Mouse (Mus musculus) megakaryocyte, embryonic 14.5 days (primary cell): Measurements from ENCODE around the gene Ear14.
"Not testable (repeated sequence)": the region's sequence is repeated elsewhere in the genome, so short reads cannot be mapped to it uniquely, and the experiment has no call there.

ENCODE experiments used
- FLI1 ChIP-seq: IDR thresholded peaks from 2 replicates; pipeline ENCODE4 v1.6.1; 2012; ENCODE audit warnings: low read length, inconsistent platforms, mixed read lengths
- GATA1 ChIP-seq: IDR thresholded peaks from 3 replicates; pipeline ENCODE4 v1.6.1; 2012; ENCODE audit warnings: mixed read lengths, low read length, inconsistent platforms, borderline replicate concordance

DNA sequence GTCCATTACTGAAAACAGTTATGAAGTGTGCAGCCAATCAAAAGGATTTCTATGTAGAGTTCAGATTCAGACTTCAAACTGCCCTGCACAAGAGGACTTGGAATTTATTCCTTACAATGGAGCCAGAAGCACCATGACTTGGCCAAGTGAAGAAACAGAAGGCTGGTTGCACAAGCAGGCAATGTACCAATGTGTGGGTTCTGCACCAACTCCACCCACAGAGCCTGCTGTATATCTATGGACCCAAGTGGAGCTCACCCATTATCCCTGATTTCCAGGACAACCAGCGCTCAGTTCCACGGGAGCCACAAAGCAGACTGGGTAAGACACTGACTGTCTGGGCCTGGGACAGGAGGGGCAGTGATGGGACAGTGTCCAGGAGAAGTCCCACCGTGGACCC, 41.2 kb upstream of the Ear14 start, which contains the start of gene Rnase2b:
- TF ChIP-seq GATA1, FLI1: not testable (repeated sequence)
